In the genomic region with DNA sequence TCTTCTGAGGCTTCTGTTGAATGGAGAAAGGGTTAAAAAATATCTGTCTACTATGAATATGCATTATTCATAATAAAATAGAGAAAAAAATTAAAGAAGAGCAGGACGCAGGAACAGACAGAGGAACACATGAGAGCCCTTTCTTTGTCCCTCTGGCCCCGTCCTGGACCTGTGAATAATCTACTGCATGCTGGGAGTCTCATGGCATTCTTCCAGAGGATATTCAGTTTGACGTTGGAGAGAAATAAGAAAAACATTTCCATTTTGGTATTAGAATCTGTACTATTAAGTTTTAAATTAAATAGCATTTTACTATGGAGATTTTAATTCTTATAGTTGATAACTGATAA, we compare ENCODE assay signal across 20 mouse cellular contexts. TPM values are rescaled to one million over a fixed set of nuclear protein-coding genes. Genes with fewer than 3 reads are reported as not detected.
DNase-seq lines count a peak whose midpoint lies in the region; ATAC-seq and TF ChIP-seq lines count a peak whose summit lies in the region.
"Had no signal": no experiment of that assay in that cellular context is flagged by ENCODE, and none has a peak within 500 bp of the region (broad histone marks: within the 10 kb centered on the region; RNA-seq: fewer than 3 reads in every experiment).

No protein-coding gene starts in this region.

- whole genome bisulfite sequencing in hindbrain, embryonic 11.5 days, result 6% methylated on average over 3 of the region's 3 CpGs
- WGBS in hindbrain, embryonic 10.5 days, result 11% methylated on average over 3 of the region's 3 CpGs
- WGBS in lung, embryonic 14.5 days, result 28% methylated on average over 3 of the region's 3 CpGs
- WGBS in intestine, embryonic 16.5 days, result 36% methylated on average over 3 of the region's 3 CpGs

- H3K9ac ChIP-seq in hindbrain, embryonic 11.5 days (ENCODE audit: low read depth, low read length), result no peak overlapping the region
- no peak overlapping the region for H3K9ac ChIP-seq in lung, embryonic 14.5 days
- H3K9ac ChIP-seq in intestine, embryonic 16.5 days (ENCODE audit: low read depth, low read length), result no peak overlapping the region
- H3K9ac ChIP-seq: embryonic facial prominence, embryonic 15.5 days had no signal

- H3K4me2 ChIP-seq in hindbrain, embryonic 11.5 days (replicated peaks; ENCODE audit: low read depth, low read length), result no peak overlapping the region
- H3K4me2 ChIP-seq in lung, embryonic 14.5 days, result no peak overlapping the region
- H3K4me2 ChIP-seq in intestine, embryonic 16.5 days (ENCODE audit: low read depth, low read length), result no peak overlapping the region
- H3K4me2 ChIP-seq: embryonic facial prominence, embryonic 15.5 days had no signal

- TF ChIP-seq CTCF in lung, embryonic 14.5 days (IDR thresholded peaks at IDR 0.05; ENCODE audit: low read depth), result no peak

- ATAC-seq in hindbrain, embryonic 11.5 days (ENCODE audit: low FRiP score), result peak; percentile 24; the same call in 1 of the 2 replicates
- ATAC-seq in lung, embryonic 14.5 days (ENCODE audit: insufficient read depth), result no peak
- ATAC-seq in intestine, embryonic 16.5 days, result peak; percentile 33; the same call in 1 of the 2 replicates
- ATAC-seq: forebrain, embryonic 16.5 days; hindbrain, embryonic 16.5 days had no signal

- H3K4me1 ChIP-seq in hindbrain, embryonic 11.5 days (replicated peaks; ENCODE audit: control insufficient read depth, insufficient read depth, low read length), result no peaks in the 10 kb centered on the region
- peaks cover 12% of the 10 kb centered on the region; the same call in 1 of the 2 replicates for H3K4me1 ChIP-seq in hindbrain, embryonic 10.5 days (replicated peaks)
- H3K4me1 ChIP-seq in lung, embryonic 14.5 days (ENCODE audit: insufficient read depth), result no peaks in the 10 kb centered on the region
- no peaks in the 10 kb centered on the region for H3K4me1 ChIP-seq in intestine, embryonic 16.5 days (ENCODE audit: control insufficient read depth, insufficient read depth, low read length)
- H3K4me1 ChIP-seq: embryonic facial prominence, embryonic 15.5 days; heart, embryonic 10.5 days had no signal

- no peak for DNase-seq in hindbrain, embryonic 11.5 days (ENCODE audit: low spot score)
- DNase-seq in hindbrain, embryonic 10.5 days (ENCODE audit: low spot score), result no peak
- DNase-seq in lung, embryonic 14.5 days, result peak; percentile 35
- DNase-seq in lung, postnatal 10 days, result no peak
- DNase-seq in adrenal gland, postnatal 14 days, result no peak
- DNase-seq: adrenal gland, adult 2 months; adrenal gland, postnatal 36 days; cerebellum, adult 11 months; cerebellum, adult 9-10 months; gastrocnemius, postnatal 10 days; heart, adult 18-20 months; heart, postnatal 10 days had no signal

- no peak overlapping the region for H3K4me3 ChIP-seq in hindbrain, embryonic 11.5 days (ENCODE audit: low read depth, low read length)
- H3K4me3 ChIP-seq in hindbrain, embryonic 10.5 days, result no peak overlapping the region
- H3K4me3 ChIP-seq in lung, embryonic 14.5 days (ENCODE audit: low read depth, low read length), result no peak overlapping the region
- H3K4me3 ChIP-seq in intestine, embryonic 16.5 days (ENCODE audit: low read length), result no peak overlapping the region
- H3K4me3 ChIP-seq: embryonic facial prominence, embryonic 15.5 days; erythroblast, embryonic 14.5 days; forebrain, embryonic 10.5 days; heart, embryonic 10.5 days had no signal

- H3K9me3 ChIP-seq in hindbrain, embryonic 11.5 days (ENCODE audit: control insufficient read depth, low read length), result no peaks in the 10 kb centered on the region
- H3K9me3 ChIP-seq in hindbrain, embryonic 10.5 days, result no peaks in the 10 kb centered on the region
- no peaks in the 10 kb centered on the region for H3K9me3 ChIP-seq in lung, embryonic 14.5 days (ENCODE audit: low read depth, low read length)
- no peaks in the 10 kb centered on the region for H3K9me3 ChIP-seq in intestine, embryonic 16.5 days (ENCODE audit: control insufficient read depth, low read length)
- H3K9me3 ChIP-seq: embryonic facial prominence, embryonic 15.5 days; forebrain, embryonic 10.5 days; heart, embryonic 10.5 days had no signal

- no peak overlapping the region for H3K27ac ChIP-seq in hindbrain, embryonic 11.5 days (ENCODE audit: low read depth, low read length)
- H3K27ac ChIP-seq in hindbrain, embryonic 10.5 days, result no peak overlapping the region
- H3K27ac ChIP-seq in lung, embryonic 14.5 days (ENCODE audit: low read depth), result no peak overlapping the region
- no peak overlapping the region for H3K27ac ChIP-seq in intestine, embryonic 16.5 days (ENCODE audit: low read length)
- H3K27ac ChIP-seq: embryonic facial prominence, embryonic 15.5 days; forebrain, embryonic 10.5 days; heart, embryonic 10.5 days had no signal

- H3K36me3 ChIP-seq in hindbrain, embryonic 11.5 days (ENCODE audit: control insufficient read depth, insufficient read depth, low read length), result no peaks in the 10 kb centered on the region
- H3K36me3 ChIP-seq in hindbrain, embryonic 10.5 days, result no peaks in the 10 kb centered on the region
- H3K36me3 ChIP-seq in lung, embryonic 14.5 days (ENCODE audit: insufficient read depth), result no peaks in the 10 kb centered on the region
- no peaks in the 10 kb centered on the region for H3K36me3 ChIP-seq in intestine, embryonic 16.5 days (ENCODE audit: control insufficient read depth, insufficient read depth, low read length)
- H3K36me3 ChIP-seq: embryonic facial prominence, embryonic 15.5 days; forebrain, embryonic 10.5 days; heart, embryonic 10.5 days had no signal

- no peaks in the 10 kb centered on the region for H3K27me3 ChIP-seq in hindbrain, embryonic 11.5 days (ENCODE audit: control insufficient read depth, insufficient read depth, low read length)
- H3K27me3 ChIP-seq in hindbrain, embryonic 10.5 days (ENCODE audit: insufficient read depth, poor library complexity, severe bottlenecking), result no peaks in the 10 kb centered on the region; the same call in 1 of the 2 replicates
- H3K27me3 ChIP-seq in lung, embryonic 14.5 days (ENCODE audit: insufficient read depth, low read length), result no peaks in the 10 kb centered on the region
- H3K27me3 ChIP-seq in intestine, embryonic 16.5 days (replicated peaks; ENCODE audit: control insufficient read depth, insufficient read depth, low read length), result no peaks in the 10 kb centered on the region
- H3K27me3 ChIP-seq: embryonic facial prominence, embryonic 15.5 days had no signal

RNA-seq across cellular contexts. Expression of a gene that starts 7.0 kb away (rescaled TPM):
- polyA plus RNA-seq in hindbrain, embryonic 11.5 days (2014; fragmentation: Nextera tagmentation; extraction: Ambion mirVana), result 0.04 and 0.06 TPM in 2 replicates
- 0.06 and 0.07 TPM in 2 replicates for polyA plus RNA-seq in hindbrain, embryonic 10.5 days (2016; fragmentation: Nextera tagmentation; extraction: Ambion mirVana)
- polyA plus RNA-seq in lung, embryonic 14.5 days (2014; fragmentation: Nextera tagmentation; extraction: Ambion mirVana), result 0.36 and 0.38 TPM in 2 replicates
- 0.01 and 0.02 TPM in 2 replicates for polyA plus RNA-seq in intestine, embryonic 16.5 days (2015; fragmentation: Nextera tagmentation; extraction: Ambion mirVana)
- total RNA-seq in adrenal gland, postnatal 14 days (2021), result 0.11 TPM in 2 replicates
- total RNA-seq: common myeloid progenitor, adult 5-6 weeks had no signal
